Mouse (Mus musculus): ENCODE results near the gene Adat3. TPM values are rescaled to one million over a fixed set of nuclear protein-coding genes. Genes with fewer than 3 reads are reported as not detected.

Adat3 gene
- polyA plus RNA-seq, 1 experiment from 2014 or later: 6.1 TPM

GRCm38 (mm10) chr10:80584045-80584488 is 18.6 kb upstream of the Adat3 start:
- no peak overlapping the region for H3K4me2 ChIP-seq
- no peaks in the 10 kb centered on the region for H3K9me3 ChIP-seq
- H3K36me3 ChIP-seq: peaks cover 23% of the 10 kb centered on the region; the same call in 1 of the 2 replicates
- ATAC-seq (ENCODE audit: insufficient read depth, low FRiP score, low read depth): no peak
- no peak overlapping the region for H3K9ac ChIP-seq
- no peak overlapping the region for H3K27ac ChIP-seq
- H3K4me3 ChIP-seq (replicated peaks): no peak overlapping the region
- no peaks in the 10 kb centered on the region for H3K27me3 ChIP-seq (replicated peaks)
- 56% methylated on average over 12 of the region's 12 CpGs for WGBS
- H3K4me1 ChIP-seq: peaks cover 19% of the 10 kb centered on the region

GRCm38 (mm10) chr10:80584642-80585552 is 17.8 kb upstream of the Adat3 start:
- H3K4me3 ChIP-seq (replicated peaks): no peak overlapping the region; the same call in 1 of the 2 replicates
- peaks cover 24% of the 10 kb centered on the region for H3K4me1 ChIP-seq
- H3K36me3 ChIP-seq: peaks cover 23% of the 10 kb centered on the region; the same call in 1 of the 2 replicates
- no peaks in the 10 kb centered on the region for H3K27me3 ChIP-seq (replicated peaks)
- WGBS: 76% methylated on average over 12 of the region's 12 CpGs
- peak overlapping the region; percentile 6; the same call in 1 of the 2 replicates for H3K4me2 ChIP-seq
- ATAC-seq (ENCODE audit: insufficient read depth, low FRiP score, low read depth): peak; percentile 14; the same call in 1 of the 2 replicates
- H3K27ac ChIP-seq: no peak overlapping the region
- no peak overlapping the region for H3K9ac ChIP-seq
- no peaks in the 10 kb centered on the region for H3K9me3 ChIP-seq

DNA sequence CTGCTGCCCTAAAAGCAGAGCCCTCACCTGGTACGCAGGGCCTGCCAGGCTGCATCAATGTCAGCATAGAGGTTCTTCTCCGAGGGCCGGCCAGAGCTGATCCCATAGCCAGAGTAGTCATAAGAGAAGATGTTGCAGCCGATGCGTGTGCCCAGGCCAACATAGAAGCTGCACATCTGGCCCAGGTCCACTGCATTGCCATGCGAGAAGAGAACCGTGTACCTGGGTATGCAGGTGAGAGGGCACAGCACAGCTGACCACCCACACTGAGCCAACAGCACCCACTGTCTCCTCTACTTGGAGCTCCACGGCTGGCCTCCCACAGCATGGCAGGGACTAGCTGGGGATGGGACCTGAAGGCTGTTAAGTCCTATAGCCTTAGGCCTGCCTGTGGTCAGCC is 17.1 kb upstream of the Adat3 start:
- H3K27me3 ChIP-seq (replicated peaks): no peaks in the 10 kb centered on the region
- H3K9ac ChIP-seq: no peak overlapping the region
- H3K27ac ChIP-seq: no peak overlapping the region
- no peaks in the 10 kb centered on the region for H3K9me3 ChIP-seq
- H3K4me3 ChIP-seq (replicated peaks): no peak overlapping the region; the same call in 1 of the 2 replicates
- peaks cover 23% of the 10 kb centered on the region; the same call in 1 of the 2 replicates for H3K36me3 ChIP-seq
- H3K4me2 ChIP-seq: peak overlapping the region; percentile 6; the same call in 1 of the 2 replicates
- WGBS: 94% methylated on average over 8 of the region's 8 CpGs
- H3K4me1 ChIP-seq: peaks cover 24% of the 10 kb centered on the region
- ATAC-seq (ENCODE audit: insufficient read depth, low FRiP score, low read depth): no peak

- no peaks in the 10 kb centered on the region for H3K9me3 ChIP-seq
- H3K4me1 ChIP-seq: peaks cover 24% of the 10 kb centered on the region
- peaks cover 21% of the 10 kb centered on the region; the same call in 1 of the 2 replicates for H3K36me3 ChIP-seq
- H3K27me3 ChIP-seq (replicated peaks): no peaks in the 10 kb centered on the region
- ATAC-seq (ENCODE audit: insufficient read depth, low FRiP score, low read depth): no peak
- H3K4me3 ChIP-seq (replicated peaks): peak overlapping the region; percentile 16
- peak overlapping the region; percentile 0; the same call in 1 of the 2 replicates for H3K4me2 ChIP-seq
- WGBS: 93% methylated on average over 48 of the region's 51 CpGs
- peak overlapping the region; percentile 57; the same call in 1 of the 2 replicates for H3K27ac ChIP-seq
- no peak overlapping the region for H3K9ac ChIP-seq
Measured at GRCm38 (mm10) chr10:80586407-80587304, 16.0 kb upstream of the Adat3 start.

DNA sequence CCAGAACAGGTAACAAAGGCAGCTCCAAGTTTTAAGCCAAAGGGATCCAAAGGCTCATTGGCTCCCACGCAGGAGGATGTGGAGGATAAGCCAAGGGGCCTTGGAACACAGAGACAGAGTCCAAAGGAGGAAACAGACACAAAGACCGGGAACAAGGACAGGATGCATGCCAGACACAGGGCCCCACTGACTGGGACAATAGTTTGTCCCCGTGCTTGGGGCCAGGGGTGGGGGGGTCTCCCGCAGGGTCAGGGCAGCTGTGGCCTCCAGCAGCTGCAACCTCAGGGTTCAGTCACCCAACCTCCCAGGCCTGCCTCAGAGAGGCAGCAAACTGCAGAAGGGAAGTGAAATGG is 15.4 kb upstream of the Adat3 start:
- peaks cover 24% of the 10 kb centered on the region for H3K4me1 ChIP-seq
- no peak for ATAC-seq (ENCODE audit: insufficient read depth, low FRiP score, low read depth)
- no peak overlapping the region for H3K9ac ChIP-seq
- H3K4me3 ChIP-seq (replicated peaks): no peak overlapping the region
- 53% methylated on average over 3 of the region's 4 CpGs for WGBS
- no peaks in the 10 kb centered on the region for H3K9me3 ChIP-seq
- H3K36me3 ChIP-seq: peaks cover 21% of the 10 kb centered on the region; the same call in 1 of the 2 replicates
- 0 out of 2 replicates have a peak overlapping the region, but pooled peaks have one; percentile 0 for H3K4me2 ChIP-seq
- peak overlapping the region; percentile 57; the same call in 1 of the 2 replicates for H3K27ac ChIP-seq
- H3K27me3 ChIP-seq (replicated peaks): no peaks in the 10 kb centered on the region

GRCm38 (mm10) chr10:80589127-80589878 is 13.4 kb upstream of the Adat3 start:
- peaks cover 24% of the 10 kb centered on the region for H3K4me1 ChIP-seq
- peak overlapping the region; percentile 88 for H3K4me3 ChIP-seq (replicated peaks)
- H3K27ac ChIP-seq: 0 out of 2 replicates have a peak overlapping the region, but pooled peaks have one; percentile 13
- H3K9ac ChIP-seq: peak overlapping the region; percentile 85
- WGBS: 14% methylated on average over 12 of the region's 12 CpGs
- H3K27me3 ChIP-seq (replicated peaks): no peaks in the 10 kb centered on the region
- H3K4me2 ChIP-seq: peak overlapping the region; percentile 95
- H3K36me3 ChIP-seq: peaks cover 14% of the 10 kb centered on the region; the same call in 1 of the 2 replicates
- no peaks in the 10 kb centered on the region for H3K9me3 ChIP-seq
- no peak for ATAC-seq (ENCODE audit: insufficient read depth, low FRiP score, low read depth)

DNA sequence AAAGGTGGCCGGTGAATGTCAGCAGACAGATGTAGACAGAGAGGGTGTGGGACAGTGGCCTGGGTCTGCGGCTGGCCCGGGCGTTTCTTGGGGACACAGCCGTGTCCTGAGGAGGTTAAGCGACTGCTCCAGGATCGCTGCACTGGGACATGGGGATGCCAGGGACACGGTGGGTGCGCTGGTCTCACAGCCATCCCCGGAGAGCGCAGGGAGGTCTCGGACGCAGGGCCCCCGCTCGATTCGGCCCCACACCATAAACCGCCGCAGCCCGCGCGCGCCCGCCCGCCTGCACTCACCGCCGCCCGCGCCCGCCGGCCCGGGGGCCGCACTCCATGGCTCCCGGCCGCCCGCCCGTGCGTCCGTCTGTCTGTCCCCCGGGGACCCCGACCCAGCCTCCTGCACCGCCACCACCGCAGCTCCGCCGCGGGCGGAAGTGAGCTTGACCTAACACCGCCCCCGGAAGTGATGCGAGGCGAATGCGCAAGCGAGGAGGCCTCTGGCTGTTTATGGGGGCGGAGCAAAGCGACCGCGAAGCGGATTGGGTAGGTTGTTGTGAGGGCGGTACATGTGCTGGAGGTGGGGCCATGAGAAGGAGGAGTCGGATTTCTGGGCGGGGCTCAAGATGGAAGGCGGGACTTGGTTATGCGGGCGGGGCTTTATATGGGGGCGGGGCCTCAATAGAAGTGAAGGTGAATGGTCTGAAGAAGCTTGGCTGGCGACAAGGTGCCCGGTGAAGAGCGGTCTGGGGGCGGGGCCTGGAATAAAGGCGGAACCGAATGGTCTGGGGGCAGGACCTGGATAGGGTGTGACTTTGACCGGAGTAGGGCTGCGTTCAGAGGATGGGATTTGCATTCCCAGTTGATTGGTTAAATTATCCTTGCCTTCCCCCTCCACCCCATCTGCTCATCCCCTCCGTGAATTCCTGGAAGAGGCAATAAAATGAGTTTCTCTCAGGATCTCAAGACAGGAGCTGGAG is 12.5 kb upstream of the Adat3 start, which contains the start of gene Abhd17a:
Abhd17a (minus strand) TSS at position 463 of the 976 bp plus-strand sequence.
- peak; percentile 96 for ATAC-seq (ENCODE audit: insufficient read depth, low FRiP score, low read depth)
- WGBS: under 1% methylated on average over 66 of the region's 73 CpGs

GRCm38 (mm10) chr10:80596318-80596717 is 6.4 kb upstream of the Adat3 start:
- Histone ChIP-seq H3K27ac (no peak overlapping the region), H3K4me3 (replicated peaks) (no peak overlapping the region), H3K4me1 (no peaks in the 10 kb centered on the region), H3K27me3 (replicated peaks) (no peaks in the 10 kb centered on the region), H3K36me3 (no peaks in the 10 kb centered on the region), H3K9me3 (no peaks in the 10 kb centered on the region), H3K4me2 (no peak overlapping the region), H3K9ac (no peak overlapping the region)
- WGBS: 35% methylated on average over 4 of the region's 4 CpGs
- no peak; the same call in 1 of the 2 replicates for ATAC-seq (ENCODE audit: insufficient read depth, low FRiP score, low read depth)

More for the DNA sequence above, 12.5 kb upstream of the Adat3 start, which contains the start of gene Abhd17a:
- Histone ChIP-seq H3K4me2 (peak within 1 kb of the TSS; percentile 95), H3K9me3 (no peaks in the 10 kb centered on the region), H3K9ac (peak within 1 kb of the TSS; percentile 85), H3K27me3 (replicated peaks) (no peaks in the 10 kb centered on the region), H3K4me3 (replicated peaks) (peak within 1 kb of the TSS; percentile 88), H3K36me3 (peaks cover 8% of the 10 kb centered on the region; the same call in 1 of the 2 replicates), H3K27ac (0 out of 2 replicates have a peak within 1 kb of the TSS, but pooled peaks have one; percentile 13), H3K4me1 (peaks cover 24% of the 10 kb centered on the region)

DNA sequence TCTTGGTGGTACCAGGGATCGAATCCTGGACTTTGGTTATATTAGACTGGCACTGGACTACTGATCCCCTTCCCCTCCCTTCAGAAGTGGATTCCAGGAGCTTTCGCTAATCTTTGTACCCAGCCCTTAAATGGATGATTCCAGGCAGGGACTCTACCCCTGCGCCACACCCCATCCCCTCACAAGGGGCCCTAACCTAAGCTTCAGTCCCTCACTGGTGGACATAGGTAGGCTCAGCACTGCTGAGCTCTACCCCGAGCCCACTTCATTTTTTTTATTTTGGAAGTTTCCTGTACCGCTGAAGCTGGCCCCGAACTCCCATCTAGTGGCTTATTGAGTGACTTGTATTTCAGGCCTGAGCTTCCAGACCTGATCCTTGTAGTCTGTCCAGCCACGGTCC is 684 bp downstream of the Adat3 start:
- peaks cover 23% of the 10 kb centered on the region for H3K36me3 ChIP-seq
- peaks cover 18% of the 10 kb centered on the region for H3K4me1 ChIP-seq
- peak overlapping the region; percentile 93 for H3K27ac ChIP-seq
- no peaks in the 10 kb centered on the region for H3K9me3 ChIP-seq
- no peaks in the 10 kb centered on the region for H3K27me3 ChIP-seq (replicated peaks)
- peak overlapping the region; percentile 82 for H3K4me3 ChIP-seq (replicated peaks)
- H3K4me2 ChIP-seq: peak overlapping the region; percentile 86
- peak overlapping the region; percentile 59 for H3K9ac ChIP-seq
- 24% methylated on average over 7 of the region's 7 CpGs for WGBS
- no peak for ATAC-seq (ENCODE audit: insufficient read depth, low FRiP score, low read depth)

- peaks cover 30% of the 10 kb centered on the region for H3K36me3 ChIP-seq
- H3K4me2 ChIP-seq: peak overlapping the region; percentile 86
- H3K27me3 ChIP-seq (replicated peaks): no peaks in the 10 kb centered on the region
- 79% methylated on average over 7 of the region's 7 CpGs for WGBS
- H3K27ac ChIP-seq: peak overlapping the region; percentile 93; the same call in 1 of the 2 replicates
- H3K4me1 ChIP-seq: peaks cover 18% of the 10 kb centered on the region
- H3K9ac ChIP-seq: no peak overlapping the region
- peak overlapping the region; percentile 82 for H3K4me3 ChIP-seq (replicated peaks)
- no peaks in the 10 kb centered on the region for H3K9me3 ChIP-seq
- 0 out of 2 replicates have a peak, but pooled peaks have one; percentile 32 for ATAC-seq (ENCODE audit: insufficient read depth, low FRiP score, low read depth)
Measured at GRCm38 (mm10) chr10:80604001-80604509, 1.4 kb downstream of the Adat3 start.

All from stomach, embryonic 15.5 days (tissue).